Mouse (Mus musculus): ENCODE data around the gene Mdfic. TPM values are rescaled to one million over a fixed set of nuclear protein-coding genes. Genes with fewer than 3 reads are reported as not detected.

Gene Mdfic
- polyA plus RNA-seq, 1 experiment from 2014 or later: 1.8 TPM

DNA sequence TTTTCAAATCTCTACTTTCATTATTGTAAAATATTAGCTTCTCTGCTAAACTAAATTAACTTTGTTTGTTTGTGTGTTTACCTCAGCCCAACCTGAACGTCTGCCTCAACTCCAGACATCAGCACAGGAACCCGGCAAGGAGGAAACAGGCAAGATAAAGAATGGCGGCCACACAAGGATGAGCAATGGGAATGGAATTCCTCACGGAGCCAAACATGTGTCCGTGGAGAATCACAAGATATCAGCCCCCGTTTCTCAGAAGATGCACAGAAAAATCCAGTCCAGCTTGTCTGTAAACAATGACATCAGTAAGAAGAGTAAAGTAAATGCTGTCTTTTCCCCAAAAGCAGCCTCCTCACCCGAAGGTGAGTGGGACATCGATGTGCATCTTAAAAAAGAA is 49.7 kb downstream of the Mdfic start:
- no peak for ATAC-seq
- Histone ChIP-seq H3K27me3 (replicated peaks; ENCODE audit: control insufficient read depth, insufficient read depth, low read length) (no peaks in the 10 kb centered on the region), H3K4me3 (replicated peaks; ENCODE audit: low read length) (no peak overlapping the region), H3K4me2 (ENCODE audit: low read length) (no peak overlapping the region), H3K36me3 (ENCODE audit: control insufficient read depth, insufficient read depth) (no peaks in the 10 kb centered on the region), H3K4me1 (replicated peaks; ENCODE audit: control insufficient read depth, insufficient read depth, low read length) (0 out of 2 replicates have a peak, but pooled peaks cover 2% of the 10 kb centered on the region), H3K9me3 (ENCODE audit: control insufficient read depth, low read length) (no peaks in the 10 kb centered on the region), H3K27ac (ENCODE audit: low read length) (no peak overlapping the region), H3K9ac (replicated peaks; ENCODE audit: low read depth, low read length) (no peak overlapping the region)
- 85% methylated on average over 8 of the region's 8 CpGs for WGBS

DNA sequence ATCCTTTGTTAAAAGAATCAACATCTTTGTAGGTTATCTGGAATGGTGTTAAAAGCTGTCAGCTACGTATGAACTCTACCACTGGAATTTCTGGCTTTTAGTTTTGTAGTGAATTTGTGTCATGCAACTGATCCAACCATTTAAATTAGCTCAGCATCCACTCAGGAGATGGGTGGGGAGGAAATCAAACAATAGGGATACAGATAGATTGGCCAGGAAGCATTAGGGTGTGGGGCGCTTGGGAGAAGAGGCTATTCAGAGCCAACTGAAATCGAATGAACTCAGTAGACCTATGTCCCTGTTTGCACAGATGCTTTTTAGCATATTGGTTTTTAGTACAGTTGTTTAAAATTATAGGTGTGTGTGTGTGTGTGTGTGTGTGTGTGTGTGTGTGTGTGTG is 56.6 kb downstream of the Mdfic start:
- Histone ChIP-seq H3K4me1 (replicated peaks; ENCODE audit: control insufficient read depth, insufficient read depth, low read length) (no peaks in the 10 kb centered on the region), H3K27me3 (replicated peaks; ENCODE audit: control insufficient read depth, insufficient read depth, low read length) (no peaks in the 10 kb centered on the region), H3K9me3 (ENCODE audit: control insufficient read depth, low read length) (no peaks in the 10 kb centered on the region), H3K27ac (ENCODE audit: low read length) (no peak overlapping the region), H3K9ac (replicated peaks; ENCODE audit: low read depth, low read length) (no peak overlapping the region), H3K36me3 (ENCODE audit: control insufficient read depth, insufficient read depth) (no peaks in the 10 kb centered on the region), H3K4me3 (replicated peaks; ENCODE audit: low read length) (no peak overlapping the region), H3K4me2 (ENCODE audit: low read length) (no peak overlapping the region)
- 87% methylated on average over 3 of the region's 3 CpGs for WGBS
- ATAC-seq: no peak

DNA sequence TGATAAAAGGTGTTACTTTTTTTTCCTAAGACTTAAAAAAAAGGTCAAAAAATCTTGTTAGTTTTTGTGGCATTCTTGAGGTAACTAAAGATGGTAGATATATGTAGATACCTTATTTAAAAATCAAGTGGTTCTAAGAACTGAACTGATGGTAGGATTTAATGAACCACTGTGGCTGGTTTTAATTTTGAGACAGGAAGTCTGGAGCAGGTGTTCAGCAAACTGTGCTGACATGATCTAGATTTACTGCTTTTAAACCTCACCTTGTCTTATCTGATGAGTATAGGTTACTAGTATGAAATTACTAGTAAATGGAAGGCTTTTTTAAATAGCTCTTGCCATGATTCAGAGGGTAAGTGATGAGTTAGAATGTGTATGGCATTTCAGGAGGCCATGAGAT is 59.7 kb downstream of the Mdfic start:
- no peak overlapping the region for H3K4me3 ChIP-seq (replicated peaks; ENCODE audit: low read length)
- H3K27ac ChIP-seq (ENCODE audit: low read length): no peak overlapping the region
- H3K9me3 ChIP-seq (ENCODE audit: control insufficient read depth, low read length): no peaks in the 10 kb centered on the region
- no peaks in the 10 kb centered on the region for H3K27me3 ChIP-seq (replicated peaks; ENCODE audit: control insufficient read depth, insufficient read depth, low read length)
- ATAC-seq: no peak
- H3K9ac ChIP-seq (replicated peaks; ENCODE audit: low read depth, low read length): no peak overlapping the region
- H3K36me3 ChIP-seq (ENCODE audit: control insufficient read depth, insufficient read depth): no peaks in the 10 kb centered on the region
- H3K4me1 ChIP-seq (replicated peaks; ENCODE audit: control insufficient read depth, insufficient read depth, low read length): no peaks in the 10 kb centered on the region
- H3K4me2 ChIP-seq (ENCODE audit: low read length): no peak overlapping the region

DNA sequence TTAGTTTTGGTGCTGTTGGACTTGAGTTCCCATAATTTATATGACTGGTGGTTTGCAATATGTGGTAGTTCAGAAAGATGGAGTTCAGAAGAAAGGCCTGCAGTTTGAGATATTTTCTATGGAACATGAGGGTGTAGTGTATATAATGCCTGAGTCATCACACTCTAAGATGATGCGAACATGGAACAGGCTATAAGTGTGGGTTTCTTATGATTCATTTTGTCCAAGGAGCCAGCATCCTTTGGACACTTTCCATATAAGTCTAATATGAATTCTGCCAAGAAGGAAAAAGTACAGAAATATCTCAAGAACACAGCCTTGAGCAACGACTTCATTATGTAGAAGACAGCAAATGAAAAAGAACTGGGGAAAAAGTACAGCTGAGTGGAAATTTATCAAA is 60.2 kb downstream of the Mdfic start:
- Histone ChIP-seq H3K4me1 (replicated peaks; ENCODE audit: control insufficient read depth, insufficient read depth, low read length) (no peaks in the 10 kb centered on the region), H3K27me3 (replicated peaks; ENCODE audit: control insufficient read depth, insufficient read depth, low read length) (no peaks in the 10 kb centered on the region), H3K9me3 (ENCODE audit: control insufficient read depth, low read length) (no peaks in the 10 kb centered on the region), H3K36me3 (ENCODE audit: control insufficient read depth, insufficient read depth) (no peaks in the 10 kb centered on the region), H3K27ac (ENCODE audit: low read length) (no peak overlapping the region), H3K9ac (replicated peaks; ENCODE audit: low read depth, low read length) (no peak overlapping the region), H3K4me3 (replicated peaks; ENCODE audit: low read length) (no peak overlapping the region), H3K4me2 (ENCODE audit: low read length) (no peak overlapping the region)
- ATAC-seq: no peak
- 88% methylated on average over 2 of the region's 2 CpGs for WGBS

- Histone ChIP-seq H3K4me3 (replicated peaks; ENCODE audit: low read length) (no peak overlapping the region), H3K9me3 (ENCODE audit: control insufficient read depth, low read length) (no peaks in the 10 kb centered on the region), H3K4me1 (replicated peaks; ENCODE audit: control insufficient read depth, insufficient read depth, low read length) (peaks cover 7% of the 10 kb centered on the region), H3K27me3 (replicated peaks; ENCODE audit: control insufficient read depth, insufficient read depth, low read length) (no peaks in the 10 kb centered on the region), H3K9ac (replicated peaks; ENCODE audit: low read depth, low read length) (no peak overlapping the region; the same call in 1 of the 2 replicates), H3K36me3 (ENCODE audit: control insufficient read depth, insufficient read depth) (no peaks in the 10 kb centered on the region), H3K27ac (ENCODE audit: low read length) (no peak overlapping the region; the same call in 1 of the 2 replicates), H3K4me2 (ENCODE audit: low read length) (peak overlapping the region; percentile 29; the same call in 1 of the 2 replicates)
- 17% methylated on average over 16 of the region's 16 CpGs for WGBS
- ATAC-seq: peak; percentile 74
Observed at GRCm38 (mm10) chr6:15789523-15790500, 69.4 kb downstream of the Mdfic start.

DNA sequence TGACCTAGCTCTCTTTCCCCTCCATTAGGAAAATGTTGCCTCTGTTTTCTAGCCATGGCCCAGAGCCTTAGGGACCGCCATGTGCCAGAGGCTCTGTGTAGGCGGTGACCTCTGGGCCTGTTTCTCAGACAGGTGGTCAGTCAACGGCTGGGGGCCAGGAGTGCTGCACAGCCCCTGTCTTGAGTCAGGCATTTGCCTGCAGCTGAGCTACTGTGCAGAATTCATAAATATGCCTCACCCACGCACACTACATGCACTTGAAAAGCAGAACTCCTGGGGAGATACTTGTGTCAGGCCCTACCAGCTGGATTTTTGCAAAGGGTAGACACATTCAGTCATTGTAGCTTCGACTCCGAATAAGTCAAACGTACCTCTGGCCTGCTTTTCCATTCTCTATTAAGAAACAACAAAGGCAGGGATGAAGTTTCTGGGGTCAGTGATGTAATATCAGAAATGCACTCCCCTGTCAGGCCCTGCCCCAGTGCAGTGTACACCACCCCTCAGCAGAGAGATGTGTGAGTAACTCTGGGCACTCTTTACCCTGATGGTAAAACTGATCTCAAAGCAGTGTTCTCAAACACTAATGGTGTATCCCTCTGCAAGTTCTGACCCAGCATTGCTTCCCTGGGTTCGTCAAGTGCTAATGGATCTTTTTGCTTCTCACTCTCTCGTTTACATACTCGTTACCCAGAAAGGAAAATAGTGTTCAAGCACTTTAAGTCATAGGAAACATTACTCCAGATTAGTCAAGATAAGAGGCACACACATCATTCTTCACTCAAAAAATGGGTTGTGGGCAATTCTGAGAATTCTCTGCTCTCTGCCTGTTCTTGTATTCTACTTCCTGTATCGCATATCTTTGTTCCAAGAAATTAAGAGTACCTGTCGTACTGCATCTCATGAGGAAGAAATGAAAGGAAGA is 72.5 kb downstream of the Mdfic start:
- Histone ChIP-seq H3K27me3 (replicated peaks; ENCODE audit: control insufficient read depth, insufficient read depth, low read length) (no peaks in the 10 kb centered on the region), H3K36me3 (ENCODE audit: control insufficient read depth, insufficient read depth) (no peaks in the 10 kb centered on the region), H3K9me3 (ENCODE audit: control insufficient read depth, low read length) (no peaks in the 10 kb centered on the region), H3K4me3 (replicated peaks; ENCODE audit: low read length) (no peak overlapping the region), H3K9ac (replicated peaks; ENCODE audit: low read depth, low read length) (no peak overlapping the region), H3K4me1 (replicated peaks; ENCODE audit: control insufficient read depth, insufficient read depth, low read length) (peaks cover 7% of the 10 kb centered on the region), H3K27ac (ENCODE audit: low read length) (no peak overlapping the region), H3K4me2 (ENCODE audit: low read length) (no peak overlapping the region)
- WGBS: 71% methylated on average over 12 of the region's 12 CpGs
- ATAC-seq: no peak

GRCm38 (mm10) chr6:15793602-15794345 is 73.3 kb downstream of the Mdfic start:
- H3K4me1 ChIP-seq (replicated peaks; ENCODE audit: control insufficient read depth, insufficient read depth, low read length): peaks cover 7% of the 10 kb centered on the region
- H3K4me3 ChIP-seq (replicated peaks; ENCODE audit: low read length): no peak overlapping the region
- H3K36me3 ChIP-seq (ENCODE audit: control insufficient read depth, insufficient read depth): no peaks in the 10 kb centered on the region
- no peak overlapping the region for H3K9ac ChIP-seq (replicated peaks; ENCODE audit: low read depth, low read length)
- H3K27ac ChIP-seq (ENCODE audit: low read length): no peak overlapping the region
- no peaks in the 10 kb centered on the region for H3K27me3 ChIP-seq (replicated peaks; ENCODE audit: control insufficient read depth, insufficient read depth, low read length)
- ATAC-seq: no peak
- whole genome bisulfite sequencing: 72% methylated on average over 8 of the region's 8 CpGs
- H3K4me2 ChIP-seq (ENCODE audit: low read length): no peak overlapping the region
- H3K9me3 ChIP-seq (ENCODE audit: control insufficient read depth, low read length): no peaks in the 10 kb centered on the region

DNA sequence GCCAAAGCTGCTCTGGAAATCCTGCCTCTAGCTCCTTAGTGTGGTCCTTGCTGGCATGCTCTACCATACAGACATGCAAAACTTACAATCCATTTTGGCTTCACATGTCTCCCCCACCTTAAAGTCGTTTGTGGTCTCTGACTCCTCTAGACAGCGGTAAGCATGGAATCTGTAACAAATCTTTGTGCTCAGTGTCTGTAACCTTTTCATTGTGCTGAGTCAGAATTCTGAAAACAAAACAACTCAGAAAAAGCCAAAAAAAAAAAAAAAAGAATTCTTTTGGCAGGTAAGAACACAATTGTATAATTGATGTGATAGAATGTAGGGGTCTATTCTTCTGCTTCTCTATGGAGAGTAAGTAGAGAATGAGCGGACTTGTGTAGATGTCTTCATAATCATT is 74.3 kb downstream of the Mdfic start:
- WGBS: 87% methylated on average over 3 of the region's 3 CpGs
- no peak overlapping the region for H3K4me3 ChIP-seq (replicated peaks; ENCODE audit: low read length)
- no peak for ATAC-seq
- no peak overlapping the region for H3K9ac ChIP-seq (replicated peaks; ENCODE audit: low read depth, low read length)
- no peaks in the 10 kb centered on the region for H3K36me3 ChIP-seq (ENCODE audit: control insufficient read depth, insufficient read depth)
- H3K27me3 ChIP-seq (replicated peaks; ENCODE audit: control insufficient read depth, insufficient read depth, low read length): no peaks in the 10 kb centered on the region
- H3K4me2 ChIP-seq (ENCODE audit: low read length): no peak overlapping the region
- H3K9me3 ChIP-seq (ENCODE audit: control insufficient read depth, low read length): no peaks in the 10 kb centered on the region
- H3K27ac ChIP-seq (ENCODE audit: low read length): no peak overlapping the region
- peaks cover under 1% of the 10 kb centered on the region for H3K4me1 ChIP-seq (replicated peaks; ENCODE audit: control insufficient read depth, insufficient read depth, low read length)
